Mouse (Mus musculus) lung, embryonic 15.5 days (tissue): ENCODE results near the gene Tmem8. TPM values are rescaled to one million over a fixed set of nuclear protein-coding genes. Genes with fewer than 3 reads are reported as not detected.
A peak's percentile ranks its signal among the peaks of the same experiment; 100 is the strongest.

Experiments
- ATAC-seq: fragments of 200-750 bp; cut with Nextera tagmentation; 2 replicates; pipeline ENCODE4 v1.8.0; 2017; ENCODE audit warnings: moderate number of reproducible peaks, borderline replicate concordance; ENCODE audit not compliant: low FRiP score, low TSS enrichment; ENCODE audit errors: extremely low read depth
- H3K27ac ChIP-seq: fragments of 300-500 bp; sonication (generic); 2 replicates; pipeline ENCODE4 v1.5.1; 2015; ENCODE audit warnings: moderate library complexity, mild to moderate bottlenecking, inconsistent platforms
- H3K27me3 ChIP-seq: fragments of 300-500 bp; sonication (generic); 2 replicates; pipeline ENCODE4 v1.6.1; 2015; ENCODE audit warnings: inconsistent platforms
- H3K36me3 ChIP-seq: fragments of 300-500 bp; sonication (generic); 2 replicates; pipeline ENCODE4 v1.6.1; 2015; ENCODE audit warnings: inconsistent platforms
- H3K4me1 ChIP-seq: fragments of 300-500 bp; sonication (generic); 2 replicates; pipeline ENCODE4 v1.6.1; 2015; ENCODE audit warnings: inconsistent platforms
- H3K4me2 ChIP-seq: fragments of 300-500 bp; sonication (generic); 2 replicates; pipeline ENCODE4 v1.6.1; 2015; ENCODE audit warnings: inconsistent platforms, mild to moderate bottlenecking, moderate library complexity
- H3K4me3 ChIP-seq: fragments of 300-500 bp; sonication (generic); 2 replicates; pipeline ENCODE4 v1.5.1; 2015; ENCODE audit warnings: mild to moderate bottlenecking, inconsistent platforms
- H3K9ac ChIP-seq: fragments of 300-500 bp; sonication (generic); 2 replicates; pipeline ENCODE4 v1.6.1; 2015; ENCODE audit warnings: inconsistent platforms
- H3K9me3 ChIP-seq: fragments of 300-500 bp; sonication (generic); 2 replicates; pipeline ENCODE4 v1.6.1; 2016; ENCODE audit warnings: inconsistent platforms
- WGBS: fragments of 180-500 bp; shearing (Covaris S2); methylation state at CpG from one replicate; pipeline ENCODE4 v1.1.7; 2015; 5-methylcytosine and 5-hydroxymethylcytosine counted together
- polyA plus RNA-seq: library from polyadenylated mRNA; unstranded; fragments of >200 nt; fragmentation: Nextera tagmentation; extraction: Ambion mirVana; gene quantifications from 2 replicates; pipeline ENCODE4 v1.2.1, GENCODE M21; 2015

Tmem8 gene
- polyA plus RNA-seq = 1.9 and 2.7 TPM in 2 replicates

DNA sequence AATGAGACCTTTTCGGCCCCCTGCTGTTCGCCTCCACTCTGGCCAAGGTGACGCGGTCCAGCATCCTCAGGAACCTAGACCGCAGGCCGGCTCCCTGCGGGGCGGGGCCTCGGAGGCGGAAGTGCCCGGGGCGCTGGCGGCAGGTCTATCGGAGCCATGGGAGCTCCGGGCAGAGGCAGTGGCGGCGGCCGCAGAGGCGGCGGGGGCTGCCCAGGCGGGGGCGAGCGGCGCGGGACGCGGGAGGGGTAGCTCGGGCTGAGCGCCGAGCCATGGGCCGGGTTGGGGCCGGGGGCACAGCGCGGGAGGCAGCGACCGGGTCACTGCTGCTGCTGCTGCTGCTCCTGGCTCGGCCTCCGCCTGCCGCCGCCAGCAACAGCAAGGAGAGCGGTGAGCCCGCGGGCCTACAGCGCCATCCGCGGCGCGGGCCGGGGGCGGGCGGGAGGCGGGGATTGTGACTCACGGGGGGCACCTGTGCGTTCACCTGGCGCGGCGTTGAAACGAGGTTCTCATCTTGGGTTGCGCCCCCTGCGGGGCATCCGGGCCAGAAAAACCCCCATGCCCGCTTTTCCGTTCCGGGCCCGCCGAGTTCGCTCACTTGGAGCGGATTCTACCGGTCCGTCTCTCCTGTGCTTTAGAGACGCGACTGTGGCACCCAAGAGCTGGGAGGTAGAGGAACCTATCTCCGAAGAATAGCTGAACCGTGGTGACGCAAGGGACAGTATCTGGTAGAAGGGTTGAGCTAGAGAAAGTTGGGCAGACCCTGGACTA lies at the start of gene Tmem8:
Gene Tmem8, plus strand, starts transcription at position 119 of the 768 bp plus-strand sequence.
- Histone ChIP-seq H3K4me1 (peaks cover 13% of the 10 kb centered on the region), H3K36me3 (no peaks in the 10 kb centered on the region), H3K4me2 (peak within 1 kb of the TSS; percentile 97), H3K9ac (peak within 1 kb of the TSS; percentile 58), H3K27me3 (peaks cover 85% of the 10 kb centered on the region), H3K9me3 (no peaks in the 10 kb centered on the region), H3K4me3 (peak within 1 kb of the TSS; percentile 70), H3K27ac (peak within 1 kb of the TSS; percentile 8; the same call in 1 of the 2 replicates)
- WGBS = under 1% methylated on average over 74 of the region's 75 CpGs
- peak; percentile 62 for ATAC-seq

DNA sequence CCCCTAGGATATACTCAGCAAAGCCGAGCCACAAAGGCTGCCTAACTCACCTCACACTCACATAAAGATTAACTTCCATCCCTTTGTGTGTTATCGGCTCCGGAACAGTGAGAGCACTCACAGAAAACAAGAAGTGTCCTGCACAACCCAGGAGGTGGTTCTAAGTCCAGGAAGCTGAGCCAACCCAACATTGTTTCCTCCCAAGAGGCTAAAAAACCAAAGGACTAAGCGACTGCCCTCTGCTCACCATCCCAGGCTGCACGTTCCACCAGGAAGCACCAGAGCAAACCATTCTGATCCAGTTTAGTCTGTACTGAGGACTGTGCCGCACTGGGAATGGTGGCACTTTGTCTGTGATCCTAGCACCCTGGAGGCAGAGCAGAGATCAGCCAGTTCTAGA lies 48.2 kb upstream of the Tmem8 start:
- H3K27ac ChIP-seq = no peak overlapping the region

GRCm38 (mm10) chr17:26066488-26067020 lies 46.5 kb upstream of the Tmem8 start:
- Histone ChIP-seq H3K4me1 (peaks cover 39% of the 10 kb centered on the region), H3K9me3 (no peaks in the 10 kb centered on the region), H3K27ac (no peak overlapping the region), H3K27me3 (peaks cover 11% of the 10 kb centered on the region; the same call in 1 of the 2 replicates), H3K4me2 (peak overlapping the region; percentile 98), H3K4me3 (0 out of 2 replicates have a peak overlapping the region, but pooled peaks have one; percentile 4), H3K36me3 (0 out of 2 replicates have a peak, but pooled peaks cover 3% of the 10 kb centered on the region), H3K9ac (no peak overlapping the region)
- ATAC-seq = no peak
- WGBS = 87% methylated on average over 7 of the region's 7 CpGs

More for the DNA sequence above, 48.2 kb upstream of the Tmem8 start:
- no peak overlapping the region for H3K9ac ChIP-seq
- no peaks in the 10 kb centered on the region for H3K27me3 ChIP-seq
- H3K4me2 ChIP-seq = no peak overlapping the region
- H3K4me1 ChIP-seq = peaks cover 36% of the 10 kb centered on the region
- ATAC-seq = no peak
- 67% methylated on average over 6 of the region's 6 CpGs for WGBS
- H3K4me3 ChIP-seq = no peak overlapping the region
- 0 out of 2 replicates have a peak, but pooled peaks cover 3% of the 10 kb centered on the region for H3K36me3 ChIP-seq
- H3K9me3 ChIP-seq = no peaks in the 10 kb centered on the region

DNA sequence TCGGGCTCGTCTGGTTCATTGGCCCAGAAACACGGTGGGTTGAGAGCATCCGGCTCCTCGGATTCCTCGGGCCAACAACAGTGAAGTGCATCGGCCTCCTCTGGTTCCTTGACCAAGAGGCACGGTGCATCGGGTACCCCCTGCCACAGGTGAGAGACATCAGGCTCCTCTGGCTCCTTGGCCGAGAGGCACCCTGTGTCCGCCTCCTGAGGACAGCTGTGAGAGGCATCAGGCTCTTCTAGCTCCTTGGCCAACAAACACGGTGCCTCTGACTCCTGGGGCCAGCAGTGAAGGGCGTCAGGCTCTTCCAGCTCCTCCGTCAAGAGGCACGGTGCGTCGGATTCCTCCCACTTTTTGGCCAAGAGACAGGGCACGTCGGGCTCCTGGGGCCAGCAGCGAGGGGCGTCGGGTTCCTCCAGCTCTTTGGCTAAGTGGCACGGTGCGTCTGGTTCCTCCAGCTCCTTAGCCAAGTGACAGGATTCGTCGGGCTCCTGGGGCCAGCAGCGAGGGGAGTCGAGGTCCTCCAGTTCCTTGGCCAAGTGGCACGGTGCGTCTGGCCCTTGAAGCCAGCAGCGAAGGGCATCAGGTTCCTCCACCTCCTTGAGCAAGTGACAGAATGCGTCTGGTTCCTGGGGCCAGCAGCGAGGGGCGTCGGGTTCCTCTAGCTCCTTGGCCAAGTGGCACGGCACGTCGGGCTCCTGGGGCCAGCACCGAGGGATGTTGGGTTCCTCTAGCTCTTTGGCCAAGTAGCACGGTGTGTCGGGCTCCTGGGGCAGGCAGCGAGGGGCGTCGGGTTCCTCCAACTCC lies 44.9 kb upstream of the Tmem8 start:
- peaks cover 11% of the 10 kb centered on the region; the same call in 1 of the 2 replicates for H3K27me3 ChIP-seq
- 1% methylated on average over 44 of the region's 44 CpGs for WGBS
- peak overlapping the region; percentile 82 for H3K9ac ChIP-seq
- peak overlapping the region; percentile 98 for H3K4me2 ChIP-seq
- H3K4me1 ChIP-seq = peaks cover 39% of the 10 kb centered on the region
- peak overlapping the region; percentile 22; the same call in 1 of the 2 replicates for H3K27ac ChIP-seq
- H3K36me3 ChIP-seq = no peaks in the 10 kb centered on the region
- no peaks in the 10 kb centered on the region for H3K9me3 ChIP-seq
- no peak for ATAC-seq
- H3K4me3 ChIP-seq = peak overlapping the region; percentile 66

DNA sequence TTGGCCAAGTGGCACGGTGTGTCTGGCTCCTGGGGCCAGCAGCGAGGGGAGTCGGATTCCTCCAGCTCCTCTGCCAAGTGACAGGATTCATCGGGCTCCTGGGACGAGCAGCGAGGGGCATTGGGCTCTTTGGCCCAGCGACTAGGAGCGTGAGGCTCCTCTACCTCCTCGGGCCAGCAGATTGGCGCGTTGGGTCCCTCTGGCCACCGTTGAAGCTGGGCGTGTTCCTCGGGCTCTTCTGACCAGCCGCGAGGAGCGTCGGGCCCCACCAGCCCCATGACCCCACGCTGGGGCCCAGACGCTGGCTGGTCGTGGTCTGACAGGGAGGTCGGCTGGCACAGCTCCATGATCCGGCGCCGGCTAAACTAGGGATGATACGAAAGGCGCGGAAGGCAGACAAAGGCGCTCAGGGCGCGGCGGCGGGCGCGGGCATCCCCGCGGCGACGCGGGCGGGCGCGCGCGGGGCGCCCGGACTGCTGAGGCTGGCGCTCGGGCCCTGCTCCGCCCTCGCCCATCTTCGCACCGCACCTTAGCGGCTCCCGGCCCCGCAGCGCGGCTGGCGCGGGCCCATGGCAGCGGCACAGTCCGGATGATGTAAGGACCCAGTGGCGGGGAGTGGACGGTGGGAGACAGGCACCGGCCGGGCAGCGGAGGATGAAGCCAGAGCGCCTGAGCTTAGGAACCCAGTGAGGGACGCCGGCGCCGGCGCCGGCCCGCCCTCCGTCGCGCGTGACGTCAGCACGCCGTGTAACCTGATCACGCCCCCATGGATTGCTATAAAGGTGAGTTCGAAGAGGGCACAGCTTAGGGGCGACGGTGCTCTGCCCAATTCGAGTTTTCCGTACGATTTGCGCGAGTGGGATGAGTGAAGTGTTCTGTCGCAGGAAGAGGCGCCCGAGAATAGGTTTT lies 44.0 kb upstream of the Tmem8 start, which contains the start of gene Rab11fip3:
Gene Rab11fip3, minus strand, starts transcription at position 725 of the 909 bp plus-strand sequence.
- Histone ChIP-seq H3K36me3 (no peaks in the 10 kb centered on the region), H3K9ac (peak within 1 kb of the TSS; percentile 82), H3K27ac (peak within 1 kb of the TSS; percentile 22), H3K27me3 (peaks cover 11% of the 10 kb centered on the region; the same call in 1 of the 2 replicates), H3K4me2 (peak within 1 kb of the TSS; percentile 98), H3K4me1 (peaks cover 39% of the 10 kb centered on the region), H3K9me3 (no peaks in the 10 kb centered on the region), H3K4me3 (peak within 1 kb of the TSS; percentile 66)
- under 1% methylated on average over 77 of the region's 94 CpGs for WGBS
- ATAC-seq = peak; percentile 83

- Histone ChIP-seq H3K9me3 (no peaks in the 10 kb centered on the region), H3K4me1 (peaks cover 35% of the 10 kb centered on the region), H3K36me3 (no peaks in the 10 kb centered on the region), H3K27me3 (peaks cover 11% of the 10 kb centered on the region; the same call in 1 of the 2 replicates), H3K4me2 (peak overlapping the region; percentile 98), H3K4me3 (peak overlapping the region; percentile 66), H3K27ac (no peak overlapping the region), H3K9ac (peak overlapping the region; percentile 82; the same call in 1 of the 2 replicates)
- 25% methylated on average over 6 of the region's 6 CpGs for WGBS
- no peak for ATAC-seq
Measured at GRCm38 (mm10) chr17:26070136-26070535, 43.0 kb upstream of the Tmem8 start.

DNA sequence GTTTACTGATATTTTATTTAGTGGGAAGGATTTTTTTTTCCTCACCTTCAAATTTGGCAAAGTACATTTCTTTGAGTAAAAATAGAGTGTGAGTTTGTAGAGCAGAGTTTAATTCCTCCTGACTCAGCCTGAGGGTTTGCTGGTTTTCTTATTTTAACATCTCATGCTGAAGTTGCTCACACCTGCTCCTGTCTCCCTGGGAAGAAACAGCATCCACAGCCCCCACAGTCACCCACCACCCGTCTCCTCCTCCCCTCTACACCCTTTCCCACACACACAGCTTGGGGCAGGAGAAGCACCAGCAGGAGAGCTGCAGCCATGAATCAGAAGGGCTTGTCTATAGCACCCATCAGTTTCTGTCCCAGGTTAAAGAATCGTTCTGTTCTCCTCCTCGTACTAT lies 37.9 kb upstream of the Tmem8 start:
- Histone ChIP-seq H3K9me3 (no peaks in the 10 kb centered on the region), H3K9ac (no peak overlapping the region), H3K4me2 (no peak overlapping the region), H3K27ac (no peak overlapping the region), H3K4me3 (no peak overlapping the region), H3K4me1 (peaks cover under 1% of the 10 kb centered on the region), H3K36me3 (no peaks in the 10 kb centered on the region), H3K27me3 (peaks cover 10% of the 10 kb centered on the region; the same call in 1 of the 2 replicates)
- 58% methylated on average over 3 of the region's 3 CpGs for WGBS
- ATAC-seq = no peak

DNA sequence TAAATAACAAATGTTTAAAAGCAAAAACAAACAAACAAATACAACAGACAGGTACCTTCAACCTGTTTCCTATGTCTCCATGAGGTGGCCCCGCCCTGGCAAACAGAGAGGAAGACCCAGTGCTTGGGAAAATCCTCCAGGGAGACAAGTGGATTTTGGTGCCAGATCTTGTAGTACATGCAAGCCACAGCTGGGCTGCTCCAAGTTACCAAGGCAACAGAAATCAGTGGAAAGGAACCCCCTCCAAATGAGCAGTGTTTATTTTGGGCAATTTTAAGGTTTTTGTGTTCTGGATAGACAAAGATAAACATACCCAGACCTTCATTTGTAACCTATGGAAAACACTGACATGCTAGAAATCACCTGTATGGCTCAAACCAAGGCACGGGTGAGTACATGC lies 34.2 kb upstream of the Tmem8 start:
- no peaks in the 10 kb centered on the region for H3K27me3 ChIP-seq
- H3K4me1 ChIP-seq = no peaks in the 10 kb centered on the region
- H3K4me3 ChIP-seq = no peak overlapping the region
- WGBS = 69% methylated on average over 2 of the region's 2 CpGs
- no peak overlapping the region for H3K27ac ChIP-seq
- H3K36me3 ChIP-seq = peaks cover 3% of the 10 kb centered on the region; the same call in 1 of the 2 replicates
- H3K9ac ChIP-seq = no peak overlapping the region
- no peak for ATAC-seq
- H3K4me2 ChIP-seq = no peak overlapping the region
- no peaks in the 10 kb centered on the region for H3K9me3 ChIP-seq

- H3K27ac ChIP-seq = no peak overlapping the region
- H3K9ac ChIP-seq = no peak overlapping the region
- H3K4me2 ChIP-seq = no peak overlapping the region
- H3K4me3 ChIP-seq = no peak overlapping the region
- H3K4me1 ChIP-seq = no peaks in the 10 kb centered on the region
- no peaks in the 10 kb centered on the region for H3K9me3 ChIP-seq
- peaks cover 3% of the 10 kb centered on the region; the same call in 1 of the 2 replicates for H3K36me3 ChIP-seq
- no peak for ATAC-seq
- H3K27me3 ChIP-seq = no peaks in the 10 kb centered on the region
- WGBS = 32% methylated on average over 2 of the region's 2 CpGs
Measured at GRCm38 (mm10) chr17:26080867-26081266, 32.2 kb upstream of the Tmem8 start.

- WGBS = 76% methylated on average over 9 of the region's 9 CpGs
- Histone ChIP-seq H3K4me2 (no peak overlapping the region), H3K27ac (no peak overlapping the region), H3K9me3 (no peaks in the 10 kb centered on the region), H3K4me3 (no peak overlapping the region), H3K4me1 (peaks cover 4% of the 10 kb centered on the region; the same call in 1 of the 2 replicates), H3K9ac (no peak overlapping the region), H3K36me3 (peaks cover 5% of the 10 kb centered on the region; the same call in 1 of the 2 replicates), H3K27me3 (no peaks in the 10 kb centered on the region)
- ATAC-seq = no peak
Measured at GRCm38 (mm10) chr17:26087059-26087564, 26.0 kb upstream of the Tmem8 start.
